Mouse (Mus musculus) liver, embryonic 14.5 days (tissue): ENCODE data around the gene Tedc1.

Source experiments
- CTCF ChIP-seq: IDR thresholded peaks from 2 replicates; pipeline ENCODE4 v1.5.1; 2016; ENCODE audit warnings: antibody characterized with exemption, low read depth, control low read depth
- EP300 ChIP-seq: IDR thresholded peaks from 2 replicates; pipeline ENCODE4 v1.6.1; 2016; ENCODE audit warnings: antibody characterized with exemption, low read depth

DNA sequence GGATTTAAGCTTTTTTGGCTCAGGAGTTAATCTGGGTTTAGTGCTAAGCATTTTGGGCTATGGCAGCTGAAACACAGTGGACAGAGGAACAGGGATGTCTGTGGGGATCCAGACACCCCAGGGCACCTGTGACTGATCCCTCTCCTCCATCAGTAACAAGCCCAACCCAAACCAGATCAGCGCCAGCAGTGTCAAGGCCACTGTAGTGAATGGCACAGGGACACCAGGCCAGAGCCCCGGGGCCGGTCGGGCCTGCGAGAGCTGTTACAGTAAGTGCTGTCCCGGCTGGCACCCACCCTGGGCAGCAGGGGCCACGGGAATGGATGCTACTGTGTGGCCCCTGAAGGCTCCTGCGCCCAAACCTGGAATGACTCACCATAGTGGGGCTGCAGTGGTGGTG is 25.5 kb upstream of the Tedc1 start:
- no peak for TF ChIP-seq CTCF
- no peak for TF ChIP-seq EP300
